Mouse (Mus musculus): ENCODE measurements around the gene Ikbkg. TPM values are rescaled to one million over a fixed set of nuclear protein-coding genes. Genes with fewer than 3 reads are reported as not detected.

Ikbkg gene
- total and polyA plus RNA-seq, 3 experiments, result 20.5 to 40.6 (median 26.4) TPM

DNA sequence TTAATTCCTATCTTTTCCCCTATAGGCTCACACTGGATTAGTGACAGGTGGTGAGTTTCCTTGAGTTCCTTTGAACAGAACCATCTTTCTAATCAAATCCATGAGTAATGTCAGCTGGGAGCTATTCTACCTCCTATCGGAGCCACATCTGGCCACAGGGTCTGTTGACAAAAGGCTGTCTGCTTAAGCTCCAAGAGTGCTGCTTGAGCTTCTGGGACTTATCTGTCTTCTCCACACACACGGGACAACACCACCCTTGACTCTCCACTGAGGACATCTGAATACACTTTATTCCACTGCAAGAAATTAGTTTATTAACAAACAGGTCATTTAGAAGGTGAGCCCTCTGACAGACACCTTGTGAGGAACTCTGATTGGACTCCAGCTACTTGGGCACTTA, 8.6 kb upstream of the Ikbkg start:
- Histone ChIP-seq H3K79me2 (replicated peaks; ENCODE audit: control insufficient read depth, extremely low read depth, insufficient read depth, poor library complexity, severe bottlenecking) (no peaks in the 10 kb centered on the region), H3K4me1 (ENCODE audit: control insufficient read depth in 1 of 2, insufficient read depth in 2 of 2) (no peaks in the 10 kb centered on the region), H3K4me2 (ENCODE audit: insufficient read depth, low read depth, poor library complexity, severe bottlenecking) (no peak overlapping the region), H3K4me3 (replicated peaks in 1 of 3; ENCODE audit: low read depth in 2 of 3, low read length in 2 of 3, poor library complexity in 1 of 3) (no peak overlapping the region), H3K9ac (ENCODE audit: insufficient read depth, low read depth) (no peak overlapping the region), H3K27ac (ENCODE audit: insufficient read depth, low read depth) (no peak overlapping the region), H3K9me3 (replicated peaks; ENCODE audit: low read length) (no peaks in the 10 kb centered on the region), H3K36me3 (replicated peaks in 1 of 2; ENCODE audit: control insufficient read depth in 1 of 2, insufficient read depth in 1 of 2, low read length in 1 of 2) (peaks cover 14 to 38% of the 10 kb centered on the region in 2 experiments), H3K27me3 (replicated peaks) (no peaks in the 10 kb centered on the region)
- dilution Hi-C loops (cut with MboI; ENCODE audit: extremely low pct_ligation_motif_present, extremely low pct_unique_long_range_greater_than_20kb, low sequenced_read_pairs), result no loop called here
- TF ChIP-seq JUN (IDR thresholded peaks at IDR 0.05; ENCODE audit: insufficient read depth, low read depth, low read length) (no peak), MXI1 (IDR thresholded peaks at IDR 0.05; ENCODE audit: low read depth, low read length) (no peak), KAT2A (IDR thresholded peaks at IDR 0.05; ENCODE audit: insufficient replicate concordance, low read length) (no peak), EP300 (IDR thresholded peaks at IDR 0.05; ENCODE audit: low read length) (no peak), E2F4 (IDR thresholded peaks at IDR 0.05; ENCODE audit: insufficient replicate concordance, low read depth, low read length) (no peak), UBTF (IDR thresholded peaks at IDR 0.05; ENCODE audit: low read depth, low read length) (no peak)
- in situ Hi-C loops (cut with MboI; ENCODE audit: low pct_ligation_motif_present, low pct_unique_long_range_greater_than_20kb, low sequenced_read_pairs), result loop anchor here (25.0 kb wide), 1 partner anchor 597 kb away; the partner anchor contains the start of genes Idh3g and Ssr4
- no peak for DNase-seq (ENCODE audit: extremely low read depth)

- dilution Hi-C loops (cut with MboI; ENCODE audit: extremely low pct_ligation_motif_present, extremely low pct_unique_long_range_greater_than_20kb, low sequenced_read_pairs), result no loop called here
- no peak for TF ChIP-seq UBTF (IDR thresholded peaks at IDR 0.05; ENCODE audit: low read depth, low read length)
- no peak for TF ChIP-seq ZKSCAN1 (IDR thresholded peaks at IDR 0.05; ENCODE audit: borderline replicate concordance, low read depth, low read length)
- TF ChIP-seq ELF1 (IDR thresholded peaks at IDR 0.05; ENCODE audit: low read depth, low read length), result no peak
- TF ChIP-seq CHD2 (IDR thresholded peaks at IDR 0.05; ENCODE audit: low read length), result no peak
- TF ChIP-seq NELFE (IDR thresholded peaks at IDR 0.05; ENCODE audit: low read depth, low read length), result no peak
- TF ChIP-seq BHLHE40 (IDR thresholded peaks at IDR 0.05; ENCODE audit: low read depth, low read length), result no peak
- TF ChIP-seq MEF2A (IDR thresholded peaks at IDR 0.05; ENCODE audit: borderline replicate concordance, low read depth, low read length), result no peak
- no peak for TF ChIP-seq KAT2A (IDR thresholded peaks at IDR 0.05; ENCODE audit: insufficient replicate concordance, low read length)
- TF ChIP-seq MXI1 (IDR thresholded peaks at IDR 0.05; ENCODE audit: low read depth, low read length), result no peak
- no peak overlapping the region for H3K27ac ChIP-seq (ENCODE audit: insufficient read depth, low read depth)
Observed at GRCm38 (mm10) chrX:74388153-74388552, 4.9 kb upstream of the Ikbkg start.

GRCm38 (mm10) chrX:74400136-74400535, 7.0 kb downstream of the Ikbkg start:
- no peak overlapping the region for H3K9ac ChIP-seq (ENCODE audit: insufficient read depth, low read depth)
- no peak overlapping the region for H3K4me2 ChIP-seq (ENCODE audit: insufficient read depth, low read depth, poor library complexity, severe bottlenecking)
- H3K79me2 ChIP-seq (replicated peaks; ENCODE audit: control insufficient read depth, extremely low read depth, insufficient read depth, poor library complexity, severe bottlenecking), result no peaks in the 10 kb centered on the region
- H3K27me3 ChIP-seq (replicated peaks), result no peaks in the 10 kb centered on the region
- no peak overlapping the region for H3K27ac ChIP-seq (ENCODE audit: insufficient read depth, low read depth)
- H3K9me3 ChIP-seq (replicated peaks; ENCODE audit: low read length), result no peaks in the 10 kb centered on the region
- no peak overlapping the region for H3K4me3 ChIP-seq (replicated peaks in 1 of 3; ENCODE audit: low read depth in 2 of 3, low read length in 2 of 3, poor library complexity in 1 of 3)
- no peaks in the 10 kb centered on the region for H3K36me3 ChIP-seq (replicated peaks in 1 of 2; ENCODE audit: control insufficient read depth in 1 of 2, insufficient read depth in 1 of 2, low read length in 1 of 2)
- in situ Hi-C loops (cut with MboI; ENCODE audit: low pct_ligation_motif_present, low pct_unique_long_range_greater_than_20kb, low sequenced_read_pairs) (no loop called here), dilution Hi-C loops (cut with MboI; ENCODE audit: extremely low pct_ligation_motif_present, extremely low pct_unique_long_range_greater_than_20kb, low sequenced_read_pairs) (no loop called here)
- DNase-seq (ENCODE audit: extremely low read depth), result no peak
- H3K4me1 ChIP-seq (ENCODE audit: control insufficient read depth in 1 of 2, insufficient read depth in 2 of 2), result no peaks in the 10 kb centered on the region; a peak in 1 of 4 replicates
- TF ChIP-seq IRF4 (IDR thresholded peaks at IDR 0.05; ENCODE audit: low read depth, low read length) (no peak), ETS1 (conservative IDR thresholded peaks at IDR 0.05; ENCODE audit: low read depth, low read length) (no peak), ZKSCAN1 (IDR thresholded peaks at IDR 0.05; ENCODE audit: borderline replicate concordance, low read depth, low read length) (no peak), TBP (conservative IDR thresholded peaks at IDR 0.05; ENCODE audit: low read depth, low read length) (no peak), PAX5 (IDR thresholded peaks at IDR 0.05; ENCODE audit: low read length) (no peak), E2F4 (IDR thresholded peaks at IDR 0.05; ENCODE audit: insufficient replicate concordance, low read depth, low read length) (no peak), ELF1 (IDR thresholded peaks at IDR 0.05; ENCODE audit: low read depth, low read length) (no peak), MAFK (IDR thresholded peaks at IDR 0.05; ENCODE audit: insufficient replicate concordance, low read length) (no peak), MYC (IDR thresholded peaks at IDR 0.05; ENCODE audit: low read depth, low read length) (no peak), USF2 (conservative IDR thresholded peaks at IDR 0.05; ENCODE audit: low read depth, low read length) (no peak), HCFC1 (IDR thresholded peaks at IDR 0.05; ENCODE audit: low read depth, low read length) (no peak), EP300 (IDR thresholded peaks at IDR 0.05; ENCODE audit: low read length) (no peak), NELFE (IDR thresholded peaks at IDR 0.05; ENCODE audit: low read depth, low read length) (no peak), POLR2AphosphoS2 (IDR thresholded peaks at IDR 0.05; ENCODE audit: low read depth, low read length) (no peak), ZNF384 (IDR thresholded peaks at IDR 0.05; ENCODE audit: low read depth, low read length) (no peak), CHD1 (IDR thresholded peaks at IDR 0.05; ENCODE audit: low read depth, low read length) (no peak), MAZ (IDR thresholded peaks at IDR 0.05; ENCODE audit: low read depth, low read length) (no peak)

More at GRCm38 (mm10) chrX:74388153-74388552, 4.9 kb upstream of the Ikbkg start:
- in situ Hi-C loops (cut with MboI; ENCODE audit: low pct_ligation_motif_present, low pct_unique_long_range_greater_than_20kb, low sequenced_read_pairs), result loop anchor here (25.0 kb wide), 1 partner anchor 601 kb away; the partner anchor contains the start of genes Idh3g and Ssr4
- Histone ChIP-seq H3K9ac (ENCODE audit: insufficient read depth, low read depth) (no peak overlapping the region), H3K4me3 (replicated peaks in 1 of 3; ENCODE audit: low read depth in 2 of 3, low read length in 2 of 3, poor library complexity in 1 of 3) (no peak overlapping the region), H3K9me3 (replicated peaks; ENCODE audit: low read length) (no peaks in the 10 kb centered on the region), H3K27me3 (replicated peaks) (no peaks in the 10 kb centered on the region), H3K4me2 (ENCODE audit: insufficient read depth, low read depth, poor library complexity, severe bottlenecking) (no peak overlapping the region), H3K4me1 (ENCODE audit: control insufficient read depth in 1 of 2, insufficient read depth in 2 of 2) (peaks cover 0 to 4% of the 10 kb centered on the region in 2 experiments; a peak in 1 of 4 replicates), H3K79me2 (replicated peaks; ENCODE audit: control insufficient read depth, extremely low read depth, insufficient read depth, poor library complexity, severe bottlenecking) (no peaks in the 10 kb centered on the region), H3K36me3 (replicated peaks in 1 of 2; ENCODE audit: control insufficient read depth in 1 of 2, insufficient read depth in 1 of 2, low read length in 1 of 2) (peaks cover 22 to 50% of the 10 kb centered on the region in 2 experiments)
- no peak for DNase-seq (ENCODE audit: extremely low read depth)
